Mouse (Mus musculus) intestine, embryonic 14.5 days (tissue): ENCODE results near the gene Hpse2. TPM values are rescaled to one million over a fixed set of nuclear protein-coding genes. Genes with fewer than 3 reads are reported as not detected.

Source experiments
- polyA plus RNA-seq: library from polyadenylated mRNA; unstranded; fragments of >200 nt; fragmentation: Nextera tagmentation; extraction: Ambion mirVana; gene quantifications from 2 replicates; pipeline ENCODE4 v1.2.1, GENCODE M21; 2014

Gene Hpse2
- polyA plus RNA-seq, 1 experiment from 2014 or later: 20.3 TPM

Other genes with a start within 250 kb of the Hpse2 start
- 0.45 and 0.98 TPM in 2 replicates for gene Cnnm1, start 52.1 kb upstream of the Hpse2 start, polyA plus RNA-seq
- gene Got1, start 136.2 kb upstream of the Hpse2 start, polyA plus RNA-seq: 33.2 and 35.8 TPM in 2 replicates
- gene Nkx2-3, start 224.0 kb upstream of the Hpse2 start, polyA plus RNA-seq: 82.3 and 83.9 TPM in 2 replicates